Mouse (Mus musculus) limb, embryonic 14.5 days (tissue): ENCODE measurements around the gene Ube2cbp. TPM values are rescaled to one million over a fixed set of nuclear protein-coding genes. Genes with fewer than 3 reads are reported as not detected.

ENCODE experiments used
- ATAC-seq: fragments of 200-750 bp; cut with Nextera tagmentation; 2 replicates; pipeline ENCODE4 v1.8.0; 2017; ENCODE audit warnings: low read depth, moderate number of reproducible peaks, moderate TSS enrichment; ENCODE audit not compliant: low FRiP score
- DNase-seq: peaks from one replicate; pipeline ENCODE4 v3.0.0-alpha.2; 2015; ENCODE audit warnings: low spot score
- H3K27ac ChIP-seq: fragments of 300-500 bp; sonication (generic); replicated peaks from 2 replicates; pipeline ENCODE4 v1.5.1; 2014; ENCODE audit warnings: low read depth, mild to moderate bottlenecking, low read length, moderate library complexity, mixed read lengths
- H3K27me3 ChIP-seq: fragments of 300-500 bp; sonication (generic); 2 replicates; pipeline ENCODE4 v1.6.1; 2014; ENCODE audit warnings: low read length, mixed read lengths; ENCODE audit not compliant: control insufficient read depth, insufficient read depth
- H3K36me3 ChIP-seq: fragments of 300-500 bp; sonication (generic); 2 replicates; pipeline ENCODE4 v1.6.1; 2014; ENCODE audit warnings: mild to moderate bottlenecking, low read length, moderate library complexity, mixed read lengths; ENCODE audit not compliant: control insufficient read depth, insufficient read depth
- H3K4me1 ChIP-seq: fragments of 300-500 bp; sonication (generic); 2 replicates; pipeline ENCODE4 v1.6.1; 2014; ENCODE audit warnings: antibody characterized with exemption, low read length, mixed read lengths; ENCODE audit not compliant: control insufficient read depth, insufficient read depth
- H3K4me2 ChIP-seq: fragments of 300-500 bp; sonication (generic); replicated peaks from 2 replicates; pipeline ENCODE4 v1.6.1; 2014; ENCODE audit warnings: low read depth, mild to moderate bottlenecking, low read length, moderate library complexity; ENCODE audit not compliant: severe bottlenecking
- H3K4me3 ChIP-seq: fragments of 300-500 bp; sonication (generic); replicated peaks from 2 replicates; pipeline ENCODE4 v1.5.1; 2014; ENCODE audit warnings: low read length
- H3K9ac ChIP-seq: fragments of 300-500 bp; sonication (generic); 2 replicates; pipeline ENCODE4 v1.6.1; 2014; ENCODE audit warnings: mild to moderate bottlenecking, low read depth, low read length, moderate library complexity; ENCODE audit not compliant: severe bottlenecking
- H3K9me3 ChIP-seq: fragments of 300-500 bp; sonication (generic); 2 replicates; pipeline ENCODE4 v1.6.1; 2016; ENCODE audit warnings: low read length; ENCODE audit not compliant: control insufficient read depth
- POLR2A ChIP-seq: fragments of 200-500 bp; IDR thresholded peaks from 2 replicates; pipeline ENCODE4 v1.8.0; 2012; ENCODE audit warnings: inconsistent platforms, mild to moderate bottlenecking, moderate library complexity, borderline replicate concordance; ENCODE audit not compliant: insufficient read depth, insufficient read length; ENCODE audit errors: extremely low read depth
- WGBS: fragments of 180-500 bp; shearing (Covaris S2); extraction: QIAGEN DNeasy Blood & Tissue Kit; methylation state at CpG from one replicate; pipeline ENCODE4 v1.1.7; 2014; 5-methylcytosine and 5-hydroxymethylcytosine counted together
- polyA plus RNA-seq, 2 experiments: library from polyadenylated mRNA; depleted of rRNA in 1 of 2; stranded (reverse) in 1 of 2; unstranded in 1 of 2; fragments of >200 nt; fragmentation: Nextera tagmentation in 1 of 2; extraction: Ambion mirVana in 1 of 2; gene quantifications; 2 replicates each; pipeline versions ENCODE4 v1.2.1 to v1.2.3; 2012 to 2014

Ube2cbp gene
- polyA plus RNA-seq, 2 experiments = 3.4 to 5.2 TPM

GRCm38 (mm10) chr9:86449581-86449980 is 15.2 kb downstream of the Ube2cbp start:
- H3K9me3 ChIP-seq = no peaks in the 10 kb centered on the region
- no peak overlapping the region for H3K27ac ChIP-seq
- H3K9ac ChIP-seq = no peak overlapping the region
- H3K4me2 ChIP-seq = no peak overlapping the region; the same call in 1 of the 2 replicates
- 0 out of 2 replicates have a peak, but pooled peaks cover 7% of the 10 kb centered on the region for H3K27me3 ChIP-seq
- no peaks in the 10 kb centered on the region for H3K36me3 ChIP-seq
- peaks cover 3% of the 10 kb centered on the region; the same call in 1 of the 2 replicates for H3K4me1 ChIP-seq
- ATAC-seq (peak; percentile 51; the same call in 1 of the 2 replicates), DNase-seq (peak; percentile 79)
- no peak for TF ChIP-seq POLR2A
- no peak overlapping the region for H3K4me3 ChIP-seq
- 3% methylated on average over 11 of the region's 11 CpGs for WGBS

DNA sequence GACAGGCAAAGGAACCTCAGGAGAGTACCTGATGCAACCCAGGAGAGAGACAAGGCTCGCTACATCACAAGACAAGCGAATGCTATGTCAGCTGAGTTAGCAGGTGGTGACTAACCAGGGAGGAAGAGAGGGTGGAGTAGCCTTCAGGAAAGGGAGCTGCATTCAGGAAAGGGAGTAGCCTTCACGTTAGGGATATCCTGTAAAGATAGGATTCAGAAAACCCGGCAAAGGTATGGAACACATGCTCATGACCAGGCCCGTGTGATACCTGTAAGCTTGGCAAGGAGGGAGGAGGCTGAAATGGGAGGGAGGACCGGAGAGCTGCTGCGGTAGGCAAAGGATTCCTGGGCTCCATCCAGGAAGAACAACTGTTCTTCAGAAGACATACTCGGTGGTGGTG is 17.3 kb downstream of the Ube2cbp start:
- no peak for DNase-seq
- 0 out of 2 replicates have a peak, but pooled peaks cover 7% of the 10 kb centered on the region for H3K27me3 ChIP-seq
- WGBS = 89% methylated on average over 8 of the region's 8 CpGs
- peaks cover 3% of the 10 kb centered on the region; the same call in 1 of the 2 replicates for H3K4me1 ChIP-seq
- no peak for ATAC-seq
- no peak for TF ChIP-seq POLR2A
- H3K27ac ChIP-seq = no peak overlapping the region
- no peak overlapping the region for H3K9ac ChIP-seq
- no peaks in the 10 kb centered on the region for H3K9me3 ChIP-seq
- no peak overlapping the region for H3K4me3 ChIP-seq
- H3K4me2 ChIP-seq = no peak overlapping the region
- H3K36me3 ChIP-seq = no peaks in the 10 kb centered on the region

DNA sequence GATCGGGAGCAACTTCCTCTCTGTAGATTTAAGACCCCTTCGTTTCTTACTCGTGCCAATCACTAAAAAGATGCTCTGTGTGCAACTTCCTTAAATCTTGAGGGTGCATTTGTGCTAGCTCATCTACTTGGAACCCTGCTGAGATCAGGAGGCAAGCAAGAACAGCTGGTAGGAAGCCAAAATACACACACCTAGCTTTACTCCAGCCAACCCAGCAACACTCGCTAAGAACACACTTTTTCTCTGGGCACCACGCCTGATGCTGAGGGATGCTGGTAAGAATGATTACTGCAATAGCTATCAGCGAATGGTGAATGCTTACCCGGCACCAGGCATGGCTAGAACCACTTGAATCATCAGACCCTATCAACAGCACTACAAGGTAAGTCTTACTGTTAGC is 17.9 kb downstream of the Ube2cbp start:
- WGBS = 70% methylated on average over 7 of the region's 7 CpGs
- 0 out of 2 replicates have a peak, but pooled peaks cover 7% of the 10 kb centered on the region for H3K27me3 ChIP-seq
- peaks cover 3% of the 10 kb centered on the region; the same call in 1 of the 2 replicates for H3K4me1 ChIP-seq
- no peak overlapping the region for H3K9ac ChIP-seq
- H3K4me2 ChIP-seq = no peak overlapping the region
- no peak overlapping the region for H3K4me3 ChIP-seq
- H3K36me3 ChIP-seq = no peaks in the 10 kb centered on the region
- no peak overlapping the region for H3K27ac ChIP-seq
- no peak for TF ChIP-seq POLR2A
- DNase-seq (no peak), ATAC-seq (no peak)
- no peaks in the 10 kb centered on the region for H3K9me3 ChIP-seq

GRCm38 (mm10) chr9:86442248-86442647 is 22.5 kb downstream of the Ube2cbp start:
- Histone ChIP-seq H3K27me3 (no peaks in the 10 kb centered on the region), H3K36me3 (no peaks in the 10 kb centered on the region), H3K9ac (no peak overlapping the region), H3K4me3 (no peak overlapping the region), H3K27ac (no peak overlapping the region), H3K4me2 (no peak overlapping the region), H3K9me3 (no peaks in the 10 kb centered on the region), H3K4me1 (no peaks in the 10 kb centered on the region; the same call in 1 of the 2 replicates)
- 72% methylated on average over 4 of the region's 4 CpGs for WGBS
- DNase-seq (no peak), ATAC-seq (no peak)
- no peak for TF ChIP-seq POLR2A

DNA sequence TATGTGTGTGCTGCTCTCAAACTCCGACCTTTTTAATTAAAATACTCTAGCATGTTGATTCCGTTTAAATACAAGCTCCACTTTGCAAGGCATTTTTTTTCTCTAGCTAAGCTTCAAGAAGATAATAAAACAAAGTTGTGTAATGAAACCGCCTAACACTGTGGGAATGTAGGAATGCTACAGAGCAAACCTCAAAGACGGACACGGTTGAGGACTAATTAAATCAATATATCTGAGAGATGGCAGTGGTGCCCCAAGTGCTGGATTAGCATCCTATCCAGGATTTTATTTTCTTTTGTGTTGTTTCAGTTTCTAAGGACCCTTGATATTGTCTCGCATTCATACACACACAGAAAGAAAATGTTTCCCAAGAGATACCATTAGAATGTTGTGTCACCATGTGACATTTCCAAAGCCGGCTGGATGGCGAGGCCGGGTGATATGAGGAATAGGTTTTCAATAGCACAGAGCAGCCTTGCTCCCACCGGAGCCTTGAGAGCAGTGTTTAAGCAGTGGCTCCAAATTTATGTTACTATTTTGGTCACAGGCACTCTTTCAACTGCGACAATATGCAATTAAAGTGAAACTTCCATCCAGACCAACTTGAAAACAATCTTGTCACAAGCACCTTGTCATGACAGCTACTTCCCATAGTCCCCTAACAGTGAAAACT is 26.3 kb downstream of the Ube2cbp start:
- H3K9me3 ChIP-seq = no peaks in the 10 kb centered on the region
- no peaks in the 10 kb centered on the region for H3K27me3 ChIP-seq
- H3K27ac ChIP-seq = no peak overlapping the region
- TF ChIP-seq POLR2A = no peak
- H3K4me2 ChIP-seq = no peak overlapping the region
- no peak overlapping the region for H3K9ac ChIP-seq
- DNase-seq = no peak
- no peaks in the 10 kb centered on the region for H3K36me3 ChIP-seq
- no peak for ATAC-seq
- 61% methylated on average over 11 of the region's 11 CpGs for WGBS
- no peaks in the 10 kb centered on the region for H3K4me1 ChIP-seq
- H3K4me3 ChIP-seq = no peak overlapping the region
